Mouse (Mus musculus): ENCODE measurements around the gene Wbp4.
"Not testable (repeated sequence)": the region's sequence is repeated elsewhere in the genome, so short reads cannot be mapped to it uniquely, and the experiment has no call there.

Wbp4 gene

DNA sequence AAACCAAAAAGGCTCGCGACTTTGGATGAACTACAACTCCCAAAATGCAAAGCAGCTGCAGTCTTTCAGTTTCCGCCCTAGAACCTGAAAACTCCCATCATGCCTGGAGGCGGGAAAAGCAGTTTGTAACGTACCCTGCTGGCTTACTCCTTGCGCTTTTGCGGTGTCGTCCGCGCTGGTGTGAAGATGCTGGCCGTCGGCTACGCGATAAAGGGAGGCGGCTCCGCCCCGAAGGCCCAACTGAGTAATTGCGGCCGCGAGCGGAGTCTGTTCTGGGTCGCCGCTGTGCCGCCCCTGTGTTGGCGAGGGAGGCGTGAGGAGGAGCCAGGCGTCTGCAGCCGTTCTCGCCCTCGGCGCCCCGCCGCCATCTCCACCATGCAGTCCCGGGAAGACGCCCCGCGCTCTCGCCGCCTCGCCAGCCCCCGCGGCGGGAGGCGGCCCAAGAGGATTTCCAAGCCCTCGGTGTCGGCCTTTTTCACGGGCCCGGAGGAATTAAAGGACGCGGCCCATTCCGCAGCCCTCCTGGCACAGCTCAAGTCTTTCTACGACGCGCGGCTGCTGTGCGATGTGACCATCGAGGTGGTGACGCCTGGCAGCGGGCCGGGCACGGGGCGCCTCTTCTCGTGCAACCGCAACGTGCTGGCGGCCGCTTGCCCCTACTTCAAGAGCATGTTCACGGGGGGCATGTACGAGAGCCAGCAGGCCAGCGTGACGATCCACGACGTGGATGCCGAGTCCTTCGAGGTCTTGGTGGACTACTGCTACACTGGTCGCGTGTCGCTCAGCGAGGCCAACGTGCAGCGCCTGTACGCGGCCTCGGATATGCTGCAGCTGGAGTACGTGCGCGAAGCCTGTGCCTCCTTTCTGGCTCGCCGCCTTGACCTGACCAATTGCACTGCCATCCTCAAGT lies 29.4 kb downstream of the Wbp4 start, which contains the start of gene Kbtbd6:
Kbtbd6 (plus strand) TSS at position 155 of the 910 bp plus-strand sequence.
- DNase-seq (ENCODE audit: low read depth) = peak; percentile 89

DNA sequence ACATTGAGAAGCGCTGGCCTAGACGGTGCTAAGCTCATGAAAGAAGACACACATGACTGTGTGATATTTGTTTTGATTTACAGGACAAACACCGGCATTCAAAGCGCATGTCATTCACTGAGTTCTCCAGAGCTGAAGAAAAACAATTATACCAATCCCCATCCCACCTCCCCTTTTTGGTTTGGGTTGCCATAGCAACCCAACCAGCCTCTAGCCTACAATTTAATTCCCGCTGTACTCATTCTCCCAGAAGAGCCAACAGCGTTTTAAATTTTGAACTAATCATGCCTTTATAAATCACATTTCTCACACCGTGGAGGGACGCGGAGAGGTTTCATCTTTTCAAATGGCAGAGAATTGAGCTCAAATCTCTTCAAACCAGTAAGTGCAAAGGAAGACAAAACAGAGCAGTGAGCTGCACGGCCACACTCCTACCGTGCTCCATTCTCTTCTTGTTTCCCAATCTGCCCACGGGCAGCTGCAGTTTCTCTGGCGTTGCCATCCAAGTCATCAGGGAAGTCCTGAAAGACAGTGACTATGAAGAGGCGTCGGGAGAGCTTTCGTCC lies 36.2 kb downstream of the Wbp4 start:
- DNase-seq (ENCODE audit: low read depth) = no peak

DNA sequence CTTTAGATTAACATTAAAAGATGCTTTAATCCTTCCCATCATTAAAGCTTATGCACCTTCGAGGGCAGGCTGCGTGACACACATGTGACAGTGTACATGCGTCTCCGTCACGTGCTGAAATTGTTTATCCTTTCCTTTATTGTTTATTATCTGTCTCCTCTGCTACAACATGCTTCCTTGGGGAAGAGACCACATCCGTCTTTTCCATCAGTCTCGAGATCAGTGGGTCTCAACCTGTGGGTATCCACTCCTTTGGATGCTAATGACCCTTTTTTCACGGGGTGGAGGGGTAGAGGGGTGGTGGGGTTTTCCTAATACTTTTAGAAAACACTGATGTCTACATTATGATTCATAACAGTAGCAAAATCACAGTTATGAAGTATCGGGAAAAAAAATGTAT lies 36.7 kb downstream of the Wbp4 start:
- no peak for DNase-seq (ENCODE audit: low read depth)

DNA sequence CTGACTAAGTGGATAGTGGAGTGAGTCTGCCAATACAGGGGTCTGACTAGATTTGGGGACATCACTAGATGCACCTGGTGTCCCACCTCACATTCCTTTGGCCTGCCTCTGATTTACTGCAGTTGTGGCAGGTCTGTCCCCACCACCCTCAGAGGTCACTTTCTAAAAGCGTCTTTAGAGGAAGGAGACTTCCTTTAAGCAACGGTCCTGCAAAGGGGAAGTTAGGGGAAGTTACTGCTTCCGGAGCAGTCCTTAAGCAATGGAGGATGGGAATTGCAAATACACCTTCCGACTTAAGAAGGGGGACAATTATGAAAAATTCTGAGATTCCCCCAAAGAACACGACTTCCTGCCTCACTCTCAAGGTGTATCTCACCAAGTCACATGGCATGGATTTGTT lies 39.9 kb downstream of the Wbp4 start:
- DNase-seq (ENCODE audit: low read depth) = no peak

DNA sequence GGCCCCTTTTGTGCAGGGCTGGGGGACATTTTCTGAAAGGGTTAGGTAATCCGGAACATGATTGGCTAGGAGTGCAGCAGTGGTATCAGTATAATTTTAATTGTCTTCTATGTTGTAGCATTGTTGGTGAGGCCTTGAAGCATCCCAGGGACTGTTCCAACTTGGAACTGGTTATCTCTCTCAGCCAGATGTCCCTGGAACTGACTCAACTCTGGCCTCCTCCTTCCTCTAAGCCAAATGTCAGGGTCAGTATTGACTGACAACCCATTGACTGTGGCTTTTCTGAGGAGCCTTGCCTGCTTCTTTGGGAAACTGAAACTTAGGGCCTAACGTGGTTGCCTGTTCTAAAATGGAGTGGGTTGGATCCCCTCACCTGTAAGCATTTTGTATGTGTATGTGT lies 40.7 kb downstream of the Wbp4 start:
- DNase-seq (ENCODE audit: low read depth) = no peak

DNA sequence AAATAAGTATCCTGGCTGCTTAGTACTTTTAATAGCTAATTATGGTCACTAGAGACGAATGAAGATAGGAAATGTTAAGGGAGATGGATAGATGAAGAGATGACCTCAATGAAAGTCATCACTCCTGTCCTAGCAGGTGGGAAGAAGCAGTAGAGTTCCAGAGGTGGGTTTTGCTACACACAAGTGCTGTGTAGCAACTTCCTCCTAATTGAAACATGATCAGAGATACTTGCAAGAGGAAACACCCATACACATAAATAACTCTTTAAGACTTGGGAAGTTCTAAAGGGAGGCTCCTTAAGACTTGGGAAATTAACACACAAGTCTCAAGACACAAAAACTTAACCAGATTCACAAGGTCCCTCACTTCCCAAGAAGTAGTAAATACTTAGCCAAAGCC lies 47.3 kb downstream of the Wbp4 start:
- no peak for DNase-seq (ENCODE audit: low read depth)

DNA sequence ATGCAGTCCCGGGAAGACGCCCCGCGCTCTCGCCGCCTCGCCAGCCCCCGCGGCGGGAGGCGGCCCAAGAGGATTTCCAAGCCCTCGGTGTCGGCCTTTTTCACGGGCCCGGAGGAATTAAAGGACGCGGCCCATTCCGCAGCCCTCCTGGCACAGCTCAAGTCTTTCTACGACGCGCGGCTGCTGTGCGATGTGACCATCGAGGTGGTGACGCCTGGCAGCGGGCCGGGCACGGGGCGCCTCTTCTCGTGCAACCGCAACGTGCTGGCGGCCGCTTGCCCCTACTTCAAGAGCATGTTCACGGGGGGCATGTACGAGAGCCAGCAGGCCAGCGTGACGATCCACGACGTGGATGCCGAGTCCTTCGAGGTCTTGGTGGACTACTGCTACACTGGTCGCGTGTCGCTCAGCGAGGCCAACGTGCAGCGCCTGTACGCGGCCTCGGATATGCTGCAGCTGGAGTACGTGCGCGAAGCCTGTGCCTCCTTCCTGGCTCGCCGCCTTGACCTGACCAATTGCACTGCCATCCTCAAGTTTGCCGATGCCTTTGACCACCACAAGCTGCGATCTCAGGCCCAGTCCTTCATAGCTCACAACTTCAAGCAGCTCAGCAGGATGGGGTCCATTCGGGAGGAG lies 54.5 kb downstream of the Wbp4 start:
- DNase-seq (ENCODE audit: low read depth) = not testable (repeated sequence)

DNA sequence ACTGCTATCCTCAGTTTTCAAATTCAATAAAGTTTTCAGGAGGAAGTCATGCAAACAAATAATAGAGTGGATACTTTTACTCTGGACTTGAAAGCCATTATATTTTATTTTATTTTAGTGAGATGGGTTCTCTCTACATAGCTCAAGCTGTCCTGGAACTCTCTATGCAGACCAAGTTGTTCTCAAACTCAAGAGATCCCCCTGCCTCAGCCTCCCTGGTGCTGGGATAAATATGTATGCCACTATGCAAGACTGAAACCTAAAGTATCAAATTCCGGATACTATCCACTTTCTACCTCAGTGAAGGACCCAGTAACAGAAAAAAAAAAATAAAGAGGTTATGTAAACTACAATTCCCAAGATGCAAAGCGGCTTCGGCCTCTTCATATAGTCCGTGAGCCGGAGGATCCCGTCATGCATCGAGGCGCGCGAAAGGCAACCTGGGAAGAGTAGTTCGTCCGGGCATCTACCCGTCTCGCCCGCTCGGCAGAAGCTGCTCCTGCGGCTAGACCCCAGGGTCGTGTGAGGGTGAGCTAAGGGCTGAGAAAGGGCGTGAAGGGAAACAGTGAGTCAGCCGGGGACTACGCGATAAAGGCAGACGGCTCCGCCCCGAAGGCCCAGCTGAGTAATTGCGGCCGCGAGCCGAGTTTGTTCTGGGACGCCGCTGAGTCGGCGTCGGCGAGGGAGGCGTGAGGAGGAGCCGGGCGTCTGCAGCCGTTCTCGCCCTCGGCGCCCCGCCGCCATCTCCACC lies 55.2 kb downstream of the Wbp4 start, which contains the start of gene Kbtbd7:
Kbtbd7 (plus strand) TSS at position 533 of the 751 bp plus-strand sequence.
- peak; percentile 94 for DNase-seq (ENCODE audit: low read depth)

DNA sequence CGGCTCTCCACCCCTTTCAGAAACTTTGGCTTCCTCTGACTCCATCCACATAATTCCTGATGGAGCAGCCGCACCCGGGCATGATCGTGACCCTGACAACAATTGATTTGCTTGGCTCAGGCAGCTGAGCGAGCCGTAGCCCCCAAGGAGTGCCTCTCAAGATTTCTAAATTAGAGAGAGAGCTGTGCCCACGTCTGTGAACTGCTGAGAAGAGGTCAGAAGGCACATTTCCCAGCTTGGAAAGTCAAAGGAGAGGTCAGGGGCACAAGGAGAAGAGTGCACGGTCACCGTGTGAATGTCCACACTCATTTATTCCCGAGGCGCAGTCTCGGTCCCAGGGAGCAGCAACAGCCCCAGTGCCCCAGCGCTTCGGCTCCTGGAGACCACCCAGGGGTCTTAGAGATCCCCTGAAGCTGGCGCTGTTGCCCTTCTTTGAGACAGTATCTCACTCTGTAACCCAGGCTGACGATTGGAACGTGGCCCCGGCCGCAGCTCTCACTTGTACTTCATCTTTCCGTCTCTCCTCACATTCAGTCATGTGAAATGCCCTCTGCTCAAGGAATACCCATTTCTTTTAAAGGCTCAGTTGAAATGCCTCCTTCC lies 61.1 kb downstream of the Wbp4 start:
- DNase-seq (ENCODE audit: low read depth) = no peak

DNA sequence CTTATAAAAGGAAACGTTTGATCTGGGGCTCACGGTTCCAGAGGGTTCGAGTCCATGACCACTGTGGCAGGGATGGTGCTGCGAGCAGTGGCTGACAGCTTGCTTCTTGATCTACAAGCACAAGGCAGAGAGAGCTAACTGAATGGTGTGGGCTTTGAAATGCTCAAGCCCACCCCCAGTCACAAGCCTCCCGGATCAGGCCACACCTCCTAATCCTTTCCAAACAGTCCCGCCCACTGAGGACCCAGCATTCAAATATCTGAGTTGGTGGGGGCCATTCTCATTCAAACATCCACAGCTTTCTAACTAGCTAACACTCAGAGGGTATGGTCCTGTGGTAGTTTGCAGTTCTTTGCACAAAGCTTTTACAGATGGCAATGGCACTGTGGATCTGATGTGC lies 68.2 kb downstream of the Wbp4 start:
- no peak for DNase-seq (ENCODE audit: low read depth)

DNA sequence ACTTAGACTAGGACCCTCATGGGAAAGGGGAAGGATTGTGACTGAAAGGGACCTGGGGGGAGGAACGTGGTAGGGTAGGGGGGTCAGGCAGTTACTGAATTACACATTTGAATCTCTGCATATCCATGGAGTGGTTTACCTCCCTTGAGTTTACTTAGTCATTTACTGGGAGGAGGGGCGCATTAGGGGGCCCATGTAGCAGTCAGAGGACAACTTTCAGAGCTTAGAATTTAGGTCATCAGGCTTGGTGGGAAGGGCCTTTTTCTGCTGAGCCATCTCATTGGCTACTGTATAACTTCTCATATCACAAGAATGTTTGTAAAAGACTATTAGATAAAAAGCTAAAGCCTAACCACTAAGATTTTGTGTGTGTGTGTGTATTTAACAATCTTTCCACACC lies 70.7 kb downstream of the Wbp4 start:
- no peak for DNase-seq (ENCODE audit: low read depth)
